9 mouse cellular contexts compared by ENCODE assay signal in the genomic region with DNA sequence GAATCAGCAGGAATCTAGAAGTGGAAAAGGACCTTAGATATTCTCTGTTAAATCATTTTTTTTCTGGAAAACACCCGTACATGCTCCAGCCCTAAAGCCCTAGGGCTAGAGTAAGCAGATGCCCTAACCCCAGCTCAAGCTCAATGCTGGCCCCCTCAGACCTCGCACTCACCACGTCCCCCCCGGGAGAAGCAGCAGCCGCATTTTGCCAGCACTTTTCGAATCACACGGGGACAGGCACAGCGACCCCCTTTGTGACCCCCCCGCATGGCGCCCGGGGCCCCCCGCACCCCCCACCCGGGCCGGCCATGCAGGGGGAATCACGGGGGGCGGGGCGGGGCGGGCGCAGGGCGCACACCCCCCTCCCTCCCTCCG. TPM values are rescaled to one million over a fixed set of nuclear protein-coding genes. Genes with fewer than 3 reads are reported as not detected.
DNase-seq lines count a peak whose midpoint lies in the region; ATAC-seq and TF ChIP-seq lines count a peak whose summit lies in the region.
"Had no signal": no experiment of that assay in that cellular context is flagged by ENCODE, and none has a peak within 500 bp of the region (broad histone marks: within the 10 kb centered on the region; RNA-seq: fewer than 3 reads in every experiment).

No protein-coding gene starts in this region.

- H3K9ac ChIP-seq in heart, embryonic 13.5 days: peak overlapping the region; percentile 89
- H3K9ac ChIP-seq in hindbrain, embryonic 14.5 days: peak overlapping the region; percentile 82
- H3K9ac ChIP-seq in midbrain, embryonic 16.5 days (ENCODE audit: low read depth, low read length): peak overlapping the region; percentile 86

- peaks cover 47% of the 10 kb centered on the region for H3K36me3 ChIP-seq in heart, embryonic 13.5 days
- H3K36me3 ChIP-seq in hindbrain, embryonic 14.5 days (replicated peaks; ENCODE audit: control insufficient read depth, insufficient read depth): peaks cover 31% of the 10 kb centered on the region
- H3K36me3 ChIP-seq in midbrain, embryonic 16.5 days (ENCODE audit: control insufficient read depth, insufficient read depth, low read length): peaks cover 14% of the 10 kb centered on the region

- H3K4me2 ChIP-seq in heart, embryonic 13.5 days: peak overlapping the region; percentile 98
- H3K4me2 ChIP-seq in hindbrain, embryonic 14.5 days (replicated peaks): peak overlapping the region; percentile 99
- peak overlapping the region; percentile 93 for H3K4me2 ChIP-seq in midbrain, embryonic 16.5 days (ENCODE audit: low read length)

- H3K4me1 ChIP-seq in heart, embryonic 13.5 days: peaks cover 60% of the 10 kb centered on the region
- no peaks in the 10 kb centered on the region for H3K4me1 ChIP-seq in bone marrow macrophage, adult 2 months (ENCODE audit: control insufficient read depth, insufficient read depth, low read length)
- peaks cover 26% of the 10 kb centered on the region for H3K4me1 ChIP-seq in hindbrain, embryonic 14.5 days (replicated peaks; ENCODE audit: control insufficient read depth, insufficient read depth, low read length)
- H3K4me1 ChIP-seq in midbrain, embryonic 16.5 days (ENCODE audit: control insufficient read depth, insufficient read depth, low read length): peaks cover 22% of the 10 kb centered on the region

- intact Hi-C loops in heart, postnatal 36 days (cut with DNase I): no loop called here
- intact Hi-C loops in left cerebral cortex, postnatal 14 days (cut with DNase I): no loop called here

- no peak for DNase-seq in heart, postnatal 36 days
- DNase-seq in hindbrain, embryonic 14.5 days (ENCODE audit: low spot score): no peak
- DNase-seq in adipocyte (ENCODE audit: low spot score): no peak
- DNase-seq in left cerebral cortex, postnatal 14 days (ENCODE audit: low spot score in 2 of 2): no peak

- ATAC-seq in heart, embryonic 13.5 days (ENCODE audit: extremely low read depth, insufficient number of reproducible peaks, low FRiP score, low TSS enrichment): no peak
- no peak for ATAC-seq in hindbrain, embryonic 14.5 days (ENCODE audit: low FRiP score)
- ATAC-seq in midbrain, embryonic 16.5 days: no peak
- no peak for ATAC-seq in CD4-positive, CD25-positive, alpha-beta regulatory T cell, adult 4 months

- no peak for TF ChIP-seq POLR2A in bone marrow macrophage, adult 2 months (IDR thresholded peaks at IDR 0.05; ENCODE audit: borderline replicate concordance, low read depth, low read length)

- TF ChIP-seq CTCF in bone marrow macrophage, adult 2 months (IDR thresholded peaks at IDR 0.05; ENCODE audit: low read depth, low read length): no peak

- no peaks in the 10 kb centered on the region for H3K9me3 ChIP-seq in heart, embryonic 13.5 days
- H3K9me3 ChIP-seq in hindbrain, embryonic 14.5 days (ENCODE audit: control insufficient read depth, low read length): no peaks in the 10 kb centered on the region
- no peaks in the 10 kb centered on the region for H3K9me3 ChIP-seq in midbrain, embryonic 16.5 days (replicated peaks; ENCODE audit: control insufficient read depth, low read length, poor library complexity, severe bottlenecking)

- H3K4me3 ChIP-seq in heart, embryonic 13.5 days: peak overlapping the region; percentile 76
- peak overlapping the region; percentile 56; the same call in 1 of the 2 replicates for H3K4me3 ChIP-seq in bone marrow macrophage, adult 2 months (ENCODE audit: insufficient read depth, low read length)
- H3K4me3 ChIP-seq in hindbrain, embryonic 14.5 days (replicated peaks; ENCODE audit: low read length): peak overlapping the region; percentile 65
- peak overlapping the region; percentile 67 for H3K4me3 ChIP-seq in midbrain, embryonic 16.5 days (ENCODE audit: low read depth, low read length)

- H3K27ac ChIP-seq in heart, embryonic 13.5 days (replicated peaks): peak overlapping the region; percentile 77
- H3K27ac ChIP-seq in bone marrow macrophage, adult 2 months (ENCODE audit: insufficient read depth, low read depth, low read length): no peak overlapping the region
- peak overlapping the region; percentile 69 for H3K27ac ChIP-seq in hindbrain, embryonic 14.5 days
- H3K27ac ChIP-seq in midbrain, embryonic 16.5 days (ENCODE audit: low read length): peak overlapping the region; percentile 39; the same call in 1 of the 2 replicates

- H3K27me3 ChIP-seq in heart, embryonic 13.5 days (replicated peaks): peaks cover 32% of the 10 kb centered on the region
- H3K27me3 ChIP-seq in hindbrain, embryonic 14.5 days (ENCODE audit: control insufficient read depth, insufficient read depth, low read length): no peaks in the 10 kb centered on the region
- no peaks in the 10 kb centered on the region for H3K27me3 ChIP-seq in midbrain, embryonic 16.5 days (ENCODE audit: control insufficient read depth, insufficient read depth, low read depth, low read length)
- H3K27me3 ChIP-seq: Patski had no signal

- 3% methylated on average over 20 of the region's 21 CpGs for WGBS in heart, embryonic 13.5 days
- WGBS in hindbrain, embryonic 14.5 days: under 1% methylated on average over 15 of the region's 21 CpGs
- 0% methylated on average over 15 of the region's 21 CpGs for WGBS in midbrain, embryonic 16.5 days

RNA-seq across cellular contexts. Expression of a gene that starts 1.8 kb away (rescaled TPM):
- 21.4 and 21.6 TPM in 2 replicates for polyA plus RNA-seq in heart, embryonic 13.5 days (2015; fragmentation: Nextera tagmentation; extraction: Ambion mirVana)
- total RNA-seq in heart, postnatal 36 days (2021): 10 to 100 TPM; 12.4 to 12.8 TPM
- 1.3 TPM in 1 of 2 replicates, not detected in the other for polyA plus RNA-seq in bone marrow macrophage, adult 2 months (2012; ENCODE audit: insufficient read depth, insufficient read length, missing spikeins)
- polyA plus RNA-seq in hindbrain, embryonic 14.5 days (2014; fragmentation: Nextera tagmentation; extraction: Ambion mirVana): 23.5 and 25.5 TPM in 2 replicates
- polyA plus RNA-seq in midbrain, embryonic 16.5 days (2015; fragmentation: Nextera tagmentation; extraction: Ambion mirVana): 19.6 and 20.2 TPM in 2 replicates
- total RNA-seq in left cerebral cortex, postnatal 14 days (2021): 100 to 1,000 TPM in 1 of 2 experiments, 10 to 100 TPM in 1; 92.9 to 103 TPM
- under 1 TPM in 1 of 2 experiments, not detected in 1; 0.38 TPM for polyA plus RNA-seq in CD4-positive, CD25-positive, alpha-beta regulatory T cell, adult 4 months (2017; shearing (Covaris generic))

RNA-seq across cellular contexts. Expression of a gene that starts 7.5 kb away (rescaled TPM):
- polyA plus RNA-seq in heart, embryonic 13.5 days (2015; fragmentation: Nextera tagmentation; extraction: Ambion mirVana): 65.2 and 67.7 TPM in 2 replicates
- total RNA-seq in heart, postnatal 36 days (2021): 10 to 100 TPM; 25.8 to 29.4 TPM
- 60.1 and 68.7 TPM in 2 replicates for polyA plus RNA-seq in bone marrow macrophage, adult 2 months (2012; ENCODE audit: insufficient read depth, insufficient read length, missing spikeins)
- polyA plus RNA-seq in hindbrain, embryonic 14.5 days (2014; fragmentation: Nextera tagmentation; extraction: Ambion mirVana): 223 and 231 TPM in 2 replicates
- polyA plus RNA-seq in midbrain, embryonic 16.5 days (2015; fragmentation: Nextera tagmentation; extraction: Ambion mirVana): 254 and 255 TPM in 2 replicates
- total RNA-seq in left cerebral cortex, postnatal 14 days (2021): 100 to 1,000 TPM; 202 to 203 TPM
- 10 to 100 TPM; 39.4 to 42.2 TPM for polyA plus RNA-seq in CD4-positive, CD25-positive, alpha-beta regulatory T cell, adult 4 months (2017; shearing (Covaris generic))

RNA-seq across cellular contexts. Expression of a gene that starts 7.6 kb away (rescaled TPM):
- 18.0 and 21.5 TPM in 2 replicates for polyA plus RNA-seq in heart, embryonic 13.5 days (2015; fragmentation: Nextera tagmentation; extraction: Ambion mirVana)
- 10 to 100 TPM; 17.2 to 23.1 TPM for total RNA-seq in heart, postnatal 36 days (2021)
- not detected in 2 replicates for polyA plus RNA-seq in bone marrow macrophage, adult 2 months (2012; ENCODE audit: insufficient read depth, insufficient read length, missing spikeins)
- polyA plus RNA-seq in hindbrain, embryonic 14.5 days (2014; fragmentation: Nextera tagmentation; extraction: Ambion mirVana): 0.94 and 0.99 TPM in 2 replicates
- polyA plus RNA-seq in midbrain, embryonic 16.5 days (2015; fragmentation: Nextera tagmentation; extraction: Ambion mirVana): 1.1 and 1.2 TPM in 2 replicates
- total RNA-seq in left cerebral cortex, postnatal 14 days (2021): 1 to 10 TPM; 1.1 to 1.4 TPM
- 1 to 10 TPM; 2.6 to 2.8 TPM for polyA plus RNA-seq in CD4-positive, CD25-positive, alpha-beta regulatory T cell, adult 4 months (2017; shearing (Covaris generic))

RNA-seq across cellular contexts. Expression of a gene that starts 23.0 kb away (rescaled TPM):
- polyA plus RNA-seq in heart, embryonic 13.5 days (2015; fragmentation: Nextera tagmentation; extraction: Ambion mirVana): 1.2 and 1.7 TPM in 2 replicates
- 1 to 10 TPM; 1.6 to 2.7 TPM for total RNA-seq in heart, postnatal 36 days (2021)
- 42.2 and 50.6 TPM in 2 replicates for polyA plus RNA-seq in bone marrow macrophage, adult 2 months (2012; ENCODE audit: insufficient read depth, insufficient read length, missing spikeins)
- polyA plus RNA-seq in hindbrain, embryonic 14.5 days (2014; fragmentation: Nextera tagmentation; extraction: Ambion mirVana): 73.7 and 79.1 TPM in 2 replicates
- 60.7 and 71.7 TPM in 2 replicates for polyA plus RNA-seq in midbrain, embryonic 16.5 days (2015; fragmentation: Nextera tagmentation; extraction: Ambion mirVana)
- 100 to 1,000 TPM; 108 to 110 TPM for total RNA-seq in left cerebral cortex, postnatal 14 days (2021)
- polyA plus RNA-seq in CD4-positive, CD25-positive, alpha-beta regulatory T cell, adult 4 months (2017; shearing (Covaris generic)): 100 to 1,000 TPM; 166 to 206 TPM

RNA-seq across cellular contexts. Expression of a gene that starts 23.3 kb away (rescaled TPM):
- 23.2 and 23.8 TPM in 2 replicates for polyA plus RNA-seq in heart, embryonic 13.5 days (2015; fragmentation: Nextera tagmentation; extraction: Ambion mirVana)
- 10 to 100 TPM; 26.9 to 29.9 TPM for total RNA-seq in heart, postnatal 36 days (2021)
- 34.5 and 35.0 TPM in 2 replicates for polyA plus RNA-seq in bone marrow macrophage, adult 2 months (2012; ENCODE audit: insufficient read depth, insufficient read length, missing spikeins)
- 16.8 and 17.1 TPM in 2 replicates for polyA plus RNA-seq in hindbrain, embryonic 14.5 days (2014; fragmentation: Nextera tagmentation; extraction: Ambion mirVana)
- polyA plus RNA-seq in midbrain, embryonic 16.5 days (2015; fragmentation: Nextera tagmentation; extraction: Ambion mirVana): 16.9 and 18.4 TPM in 2 replicates
- total RNA-seq in left cerebral cortex, postnatal 14 days (2021): 10 to 100 TPM; 63.6 to 78.9 TPM
- 10 to 100 TPM; 24.2 to 39.3 TPM for polyA plus RNA-seq in CD4-positive, CD25-positive, alpha-beta regulatory T cell, adult 4 months (2017; shearing (Covaris generic))
